Mouse (Mus musculus): ENCODE results near the gene Olfr1135. TPM values are rescaled to one million over a fixed set of nuclear protein-coding genes. Genes with fewer than 3 reads are reported as not detected.

The Olfr1135 gene
- polyA plus RNA-seq (2017; shearing (Covaris generic)), result not detected

GRCm38 (mm10) chr2:87673564-87673963 lies at the start of gene Olfr1135:
Gene Olfr1135, minus strand, starts transcription at chr2:87673664.
- no peak for ATAC-seq

GRCm38 (mm10) chr2:87713079-87713478 lies 39.6 kb upstream of the Olfr1135 start, which contains the start of gene Olfr1137:
Gene Olfr1137, minus strand, starts transcription at chr2:87713179.
- no peak for ATAC-seq

- no peak for ATAC-seq
Observed at GRCm38 (mm10) chr2:87693847-87694246, 20.4 kb upstream of the Olfr1135 start, which contains the start of gene Olfr1136. Gene Olfr1136, minus strand, starts transcription at chr2:87693947.

GRCm38 (mm10) chr2:87658360-87658759 lies 15.1 kb downstream of the Olfr1135 start, which contains the start of gene Olfr1134:
Gene Olfr1134, minus strand, starts transcription at chr2:87658460.
- no peak for ATAC-seq

GRCm38 (mm10) chr2:87647274-87647673 lies 26.2 kb downstream of the Olfr1135 start, which contains the start of gene Olfr1133:
Gene Olfr1133, minus strand, starts transcription at chr2:87647374.
- ATAC-seq, result no peak

GRCm38 (mm10) chr2:87642441-87642840 lies 31.0 kb downstream of the Olfr1135 start:
- no peak for ATAC-seq

- ATAC-seq, result no peak
Observed at GRCm38 (mm10) chr2:87637435-87637834, 36.0 kb downstream of the Olfr1135 start, which contains the start of gene Olfr1132. Gene Olfr1132, minus strand, starts transcription at chr2:87637535.

GRCm38 (mm10) chr2:87626804-87627203 lies 46.7 kb downstream of the Olfr1135 start, which contains the start of gene Olfr1131:
Gene Olfr1131, plus strand, starts transcription at chr2:87627104.
- no peak for ATAC-seq

Other genes with a start within 250 kb of the Olfr1135 start
- gene Olfr1124, start 243.4 kb downstream of the Olfr1135 start, polyA plus RNA-seq (2017; shearing (Covaris generic)), result 1 to 10 TPM in 1 of 3 experiments, under 1 TPM in 1, not detected in 1; 0.88 to 2.6 TPM
- gene Olfr1126, start 219.7 kb downstream of the Olfr1135 start, polyA plus RNA-seq (2017; shearing (Covaris generic)), result not detected
- not detected for gene Pramel7, start 176.6 kb downstream of the Olfr1135 start, polyA plus RNA-seq (2017; shearing (Covaris generic))
- not detected for gene Pramel6, start 167.1 kb downstream of the Olfr1135 start, polyA plus RNA-seq (2017; shearing (Covaris generic))
- not detected for gene Olfr153, start 141.9 kb downstream of the Olfr1135 start, polyA plus RNA-seq (2017; shearing (Covaris generic))
- gene Olfr1128, start 128.1 kb downstream of the Olfr1135 start, polyA plus RNA-seq (2017; shearing (Covaris generic)), result not detected
- not detected for gene Olfr1129, start 99.8 kb downstream of the Olfr1135 start, polyA plus RNA-seq (2017; shearing (Covaris generic))
- gene Olfr1130, start 67.5 kb downstream of the Olfr1135 start, polyA plus RNA-seq (2017; shearing (Covaris generic)), result not detected
- not detected for gene Olfr1131, start 46.6 kb downstream of the Olfr1135 start, polyA plus RNA-seq (2017; shearing (Covaris generic))
- gene Olfr1132, start 36.1 kb downstream of the Olfr1135 start, polyA plus RNA-seq (2017; shearing (Covaris generic)), result not detected
- not detected for gene Olfr1133, start 26.3 kb downstream of the Olfr1135 start, polyA plus RNA-seq (2017; shearing (Covaris generic))
- gene Olfr1134, start 15.2 kb downstream of the Olfr1135 start, polyA plus RNA-seq (2017; shearing (Covaris generic)), result not detected
- gene Olfr1136, start 20.3 kb upstream of the Olfr1135 start, polyA plus RNA-seq (2017; shearing (Covaris generic)), result not detected
- not detected for gene Olfr1137, start 39.5 kb upstream of the Olfr1135 start, polyA plus RNA-seq (2017; shearing (Covaris generic))
- not detected for gene Olfr1138, start 66.3 kb upstream of the Olfr1135 start, polyA plus RNA-seq (2017; shearing (Covaris generic))
- gene Olfr1140, start 70.1 kb upstream of the Olfr1135 start, polyA plus RNA-seq (2017; shearing (Covaris generic)), result not detected
- gene Olfr1141, start 80.3 kb upstream of the Olfr1135 start, polyA plus RNA-seq (2017; shearing (Covaris generic)), result not detected
- gene Olfr152, start 105.8 kb upstream of the Olfr1135 start, polyA plus RNA-seq (2017; shearing (Covaris generic)), result not detected
- not detected for gene Olfr1143, start 126.9 kb upstream of the Olfr1135 start, polyA plus RNA-seq (2017; shearing (Covaris generic))
- not detected for gene Olfr1145, start 136.2 kb upstream of the Olfr1135 start, polyA plus RNA-seq (2017; shearing (Covaris generic))
- gene Olfr1148, start 156.9 kb upstream of the Olfr1135 start, polyA plus RNA-seq (2017; shearing (Covaris generic)), result not detected
- gene Olfr1150-ps1, start 170.3 kb upstream of the Olfr1135 start, polyA plus RNA-seq (2017; shearing (Covaris generic)), result not detected
- gene Olfr1151, start 182.2 kb upstream of the Olfr1135 start, polyA plus RNA-seq (2017; shearing (Covaris generic)), result not detected
- not detected for gene Olfr1152, start 192.8 kb upstream of the Olfr1135 start, polyA plus RNA-seq (2017; shearing (Covaris generic))
- not detected for gene Olfr1153, start 221.3 kb upstream of the Olfr1135 start, polyA plus RNA-seq (2017; shearing (Covaris generic))
- gene Olfr1154, start 231.5 kb upstream of the Olfr1135 start, polyA plus RNA-seq (2017; shearing (Covaris generic)), result not detected

Measured in inflammation-experienced regulatory T-cells, adult 6 months (primary cell).